Mouse (Mus musculus) cortical plate, adult 2 months (tissue): ENCODE measurements at regions not wholly inside any gene's neighbourhood (a gene's known extent, or its start where the extent isn't known, plus 50 kb on each side); places are given as distances from the start of the nearest gene placed in this dataset.

Source experiments
- CTCF ChIP-seq: fragments of 200-500 bp; IDR thresholded peaks from 2 replicates; pipeline ENCODE4 v1.5.1; 2011; ENCODE audit warnings: mild to moderate bottlenecking, control low read depth, low read length; ENCODE audit not compliant: insufficient read depth; ENCODE audit errors: extremely low read depth
- POLR2A ChIP-seq: fragments of 200-500 bp; IDR thresholded peaks from 2 replicates; pipeline ENCODE4 v1.6.1; 2011; ENCODE audit warnings: mild to moderate bottlenecking, low read length, control low read depth; ENCODE audit not compliant: insufficient read depth; ENCODE audit errors: extremely low read depth

DNA sequence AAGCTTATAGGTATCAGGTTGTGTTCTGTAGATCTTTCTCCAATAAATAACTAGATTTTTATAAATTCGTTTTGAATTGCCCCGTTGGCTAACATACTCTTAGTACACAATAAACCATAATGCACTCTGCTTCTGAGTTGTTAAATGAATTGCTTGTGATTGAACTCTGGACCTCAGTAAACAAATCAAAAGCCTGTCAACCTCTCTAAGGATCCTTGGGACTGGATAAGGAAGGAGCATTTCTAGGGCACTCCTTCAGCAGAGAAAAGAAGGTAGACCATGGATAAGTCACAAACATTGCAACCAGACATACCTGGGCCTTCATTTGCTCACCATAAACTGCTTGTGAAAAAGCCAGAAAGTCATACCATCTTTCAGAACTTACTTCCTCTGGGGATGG lies 191.4 kb downstream of the S1pr1 start:
- TF ChIP-seq CTCF (no peak), POLR2A (no peak)
